8 mouse cellular contexts compared by ENCODE assay signal in genomic region chr4:133391185-133392040, GRCm38 (mm10). TPM values are rescaled to one million over a fixed set of nuclear protein-coding genes. Genes with fewer than 3 reads are reported as not detected.
DNase-seq lines count a peak whose midpoint lies in the region; ATAC-seq and TF ChIP-seq lines count a peak whose summit lies in the region.

No protein-coding gene starts in this region.

- 77% methylated on average over 18 of the region's 18 CpGs for WGBS in liver, adult 2 months
- WGBS in intestine, postnatal 0 days, result 55% methylated on average over 18 of the region's 18 CpGs
- 33% methylated on average over 18 of the region's 18 CpGs for WGBS in olfactory bulb, adult 2 months

- TF ChIP-seq CTCF in liver, adult 2 months (IDR thresholded peaks at IDR 0.05; ENCODE audit: low read depth, low read length), result no peak
- TF ChIP-seq CTCF in intestine, postnatal 0 days (IDR thresholded peaks at IDR 0.05; ENCODE audit: low read depth), result no peak
- no peak for TF ChIP-seq CTCF in olfactory bulb, adult 2 months (IDR thresholded peaks at IDR 0.05; ENCODE audit: insufficient read depth, low read depth, low read length)

- TF ChIP-seq POLR2A in liver, adult 2 months (IDR thresholded peaks at IDR 0.05; ENCODE audit: extremely low read depth, insufficient read depth, low read length), result no peak
- no peak for TF ChIP-seq POLR2A in olfactory bulb, adult 2 months (IDR thresholded peaks at IDR 0.05; ENCODE audit: insufficient read depth, low read depth, low read length)

- H3K36me3 ChIP-seq in liver, adult 2 months (ENCODE audit: control insufficient read depth, insufficient read depth, low read length), result no peaks in the 10 kb centered on the region
- H3K36me3 ChIP-seq in intestine, postnatal 0 days (ENCODE audit: control insufficient read depth, insufficient read depth), result no peaks in the 10 kb centered on the region

- no peak for ATAC-seq in intestine, postnatal 0 days

- DNase-seq in cerebellum, adult 18-20 months, result peak; percentile 45 to 57
- DNase-seq in cerebellum, adult 11 months, result no peak
- DNase-seq in liver, adult 2 months (ENCODE audit: extremely low read depth, low read depth, low spot score), result no peak
- no peak for DNase-seq in liver
- no peak for DNase-seq in adipocyte (ENCODE audit: low spot score)
- DNase-seq in adrenal gland, adult 2 months, result no peak

- H3K27ac ChIP-seq in liver, adult 2 months (replicated peaks; ENCODE audit: insufficient read depth, low read depth, low read length), result peak overlapping the region; percentile 24
- H3K27ac ChIP-seq in intestine, postnatal 0 days (ENCODE audit: low read depth, low read length), result peak overlapping the region; percentile 50; the same call in 1 of the 2 replicates
- H3K27ac ChIP-seq in olfactory bulb, adult 2 months (ENCODE audit: insufficient read depth, low read depth, low read length), result peak overlapping the region; percentile 65

- peaks cover 5% of the 10 kb centered on the region; the same call in 1 of the 2 replicates for H3K4me1 ChIP-seq in liver, adult 2 months (ENCODE audit: control insufficient read depth, insufficient read depth, low read length)
- H3K4me1 ChIP-seq in intestine, postnatal 0 days (replicated peaks; ENCODE audit: control insufficient read depth, insufficient read depth, low read length), result peaks cover 3% of the 10 kb centered on the region; the same call in 1 of the 2 replicates
- H3K4me1 ChIP-seq in olfactory bulb, adult 2 months (ENCODE audit: control insufficient read depth, insufficient read depth, low read length), result peaks cover 61% of the 10 kb centered on the region

- H3K9me3 ChIP-seq in intestine, postnatal 0 days (ENCODE audit: control insufficient read depth), result no peaks in the 10 kb centered on the region

- no peak overlapping the region for H3K9ac ChIP-seq in liver, adult 2 months (ENCODE audit: low read depth, low read length)
- no peak overlapping the region for H3K9ac ChIP-seq in intestine, postnatal 0 days (ENCODE audit: low read depth, low read length)

- H3K79me2 ChIP-seq in liver, adult 2 months (ENCODE audit: control insufficient read depth, insufficient read depth, low read length), result no peaks in the 10 kb centered on the region; the same call in 1 of the 2 replicates

- no peak overlapping the region for H3K4me2 ChIP-seq in intestine, postnatal 0 days (replicated peaks; ENCODE audit: low read depth)

- H3K27me3 ChIP-seq in liver, adult 2 months (ENCODE audit: control insufficient read depth, insufficient read depth, low read length), result no peaks in the 10 kb centered on the region
- no peaks in the 10 kb centered on the region for H3K27me3 ChIP-seq in intestine, postnatal 0 days (replicated peaks; ENCODE audit: control insufficient read depth, insufficient read depth, low read length)

- no peak overlapping the region for H3K4me3 ChIP-seq in liver, adult 2 months (ENCODE audit: insufficient read depth, low read depth, low read length)
- no peak overlapping the region for H3K4me3 ChIP-seq in intestine, postnatal 0 days (ENCODE audit: low read depth, low read length)
- H3K4me3 ChIP-seq in olfactory bulb, adult 2 months (ENCODE audit: insufficient read depth, low read depth, low read length), result no peak overlapping the region

RNA-seq across cellular contexts. Expression of gene Slc9a1, which starts 21.9 kb away (rescaled TPM):
- 1.5 and 2.9 TPM in 2 replicates for total RNA-seq in liver, adult 2 months (2014; rRNA removed)
- 5.6 and 9.2 TPM in 2 replicates for polyA plus RNA-seq in liver, adult 2 months (2012; rRNA removed)
- 5.7 and 6.1 TPM in 2 replicates for polyA plus RNA-seq in intestine, postnatal 0 days (2015; fragmentation: Nextera tagmentation; extraction: Ambion mirVana)
- polyA plus RNA-seq in olfactory bulb, adult 2 months (2012; ENCODE audit: insufficient read depth, insufficient read length, low replicate concordance, missing spikeins), result not detected in 2 replicates
- 10 to 100 TPM; 57.8 to 69.0 TPM for total RNA-seq in adrenal gland, adult 2 months (2021)
- 104 and 127 TPM in 2 replicates for polyA plus RNA-seq in adrenal gland, adult 2 months (2012; rRNA removed)

RNA-seq across cellular contexts. Expression of gene Wdtc1, which starts 38.1 kb away (rescaled TPM):
- total RNA-seq in liver, adult 2 months (2014; rRNA removed), result 20.6 and 35.5 TPM in 2 replicates
- 83.3 and 105 TPM in 2 replicates for polyA plus RNA-seq in liver, adult 2 months (2012; rRNA removed)
- 7.2 and 8.2 TPM in 2 replicates for polyA plus RNA-seq in intestine, postnatal 0 days (2015; fragmentation: Nextera tagmentation; extraction: Ambion mirVana)
- 113 TPM in 1 of 2 replicates, not detected in the other for polyA plus RNA-seq in olfactory bulb, adult 2 months (2012; ENCODE audit: insufficient read depth, insufficient read length, low replicate concordance, missing spikeins)
- 10 to 100 TPM; 56.3 to 56.9 TPM for total RNA-seq in adrenal gland, adult 2 months (2021)
- 75.2 and 83.0 TPM in 2 replicates for polyA plus RNA-seq in adrenal gland, adult 2 months (2012; rRNA removed)

Comparison
In these comparisons a context has a peak if more than half of its experiments do, and no peak if none do; other contexts are left out.
1. DNase-seq: peak in cerebellum, adult 18-20 months (2 of 2); none in cerebellum, adult 11 months (single experiment), liver, adult 2 months (single experiment), liver (single experiment), adipocyte (single experiment) and adrenal gland, adult 2 months (single experiment).
2. Peak in every context shown above with its lines, with median percentiles within 50 percentile points of each other: H3K27ac ChIP-seq.